Mouse (Mus musculus) limb, embryonic 10.5 days (tissue): ENCODE measurements around the gene Csnk1g2. TPM values are rescaled to one million over a fixed set of nuclear protein-coding genes. Genes with fewer than 3 reads are reported as not detected.
"Not testable (repeated sequence)": the region's sequence is repeated elsewhere in the genome, so short reads cannot be mapped to it uniquely, and the experiment has no call there.

ENCODE experiments used
- DNase-seq: peaks from one replicate; pipeline ENCODE4 v3.0.0-alpha.2; 2017; ENCODE audit warnings: low spot score
- H3K27ac ChIP-seq: fragments of 300-500 bp; sonication (generic); 2 replicates; pipeline ENCODE4 v1.5.1; 2016; ENCODE audit warnings: mild to moderate bottlenecking
- H3K27me3 ChIP-seq: fragments of 300-500 bp; sonication (generic); 2 replicates; pipeline ENCODE4 v1.6.1; 2016; ENCODE audit warnings: low read depth, mild to moderate bottlenecking; ENCODE audit not compliant: poor library complexity, severe bottlenecking
- H3K36me3 ChIP-seq: fragments of 300-500 bp; sonication (generic); 2 replicates; pipeline ENCODE4 v1.6.1; 2016; ENCODE audit warnings: mild to moderate bottlenecking, moderate library complexity
- H3K4me1 ChIP-seq: fragments of 300-500 bp; sonication (generic); 2 replicates; pipeline ENCODE4 v1.6.1; 2016
- H3K4me3 ChIP-seq: fragments of 300-500 bp; sonication (generic); 2 replicates; pipeline ENCODE4 v1.5.1; 2016; ENCODE audit warnings: mild to moderate bottlenecking, moderate library complexity
- H3K9me3 ChIP-seq: fragments of 300-500 bp; sonication (generic); replicated peaks from 2 replicates; pipeline ENCODE4 v1.6.1; 2016; ENCODE audit warnings: mild to moderate bottlenecking
- WGBS: fragments of 180-500 bp; shearing (Covaris S2); methylation state at CpG from one replicate; pipeline ENCODE4 v1.1.7; 2016; 5-methylcytosine and 5-hydroxymethylcytosine counted together
- polyA plus RNA-seq: library from polyadenylated mRNA; unstranded; fragments of >200 nt; fragmentation: Nextera tagmentation; extraction: Ambion mirVana; gene quantifications from 2 replicates; pipeline ENCODE4 v1.2.1, GENCODE M21; 2016

Gene Csnk1g2
- polyA plus RNA-seq, 1 experiment from 2014 or later, result 255 TPM

- Histone ChIP-seq H3K27me3 (no peaks in the 10 kb centered on the region), H3K9me3 (no peaks in the 10 kb centered on the region), H3K27ac (peak overlapping the region; percentile 97), H3K4me3 (peak overlapping the region; percentile 89), H3K4me1 (peaks cover 42% of the 10 kb centered on the region), H3K36me3 (peaks cover 26% of the 10 kb centered on the region)
- no peak for DNase-seq
- WGBS, result 62% methylated on average over 16 of the region's 16 CpGs
These were observed 1.6 kb upstream of the Csnk1g2 start for GRCm38 (mm10) chr10:80620796-80621689.

DNA sequence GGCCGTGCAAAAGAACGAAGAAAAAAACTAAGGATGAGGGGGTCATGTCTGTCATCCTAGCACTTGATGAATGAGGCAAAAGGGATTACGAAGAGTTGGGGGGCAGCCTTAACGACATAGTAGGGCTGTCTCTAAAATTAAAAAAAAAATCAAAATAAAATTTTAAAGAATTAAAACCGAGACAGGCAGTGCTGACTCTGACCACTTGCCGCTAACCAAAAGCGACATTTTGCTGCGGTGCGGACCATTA, 1.0 kb upstream of the Csnk1g2 start:
- peak overlapping the region; percentile 97 for H3K27ac ChIP-seq
- 5% methylated on average over 9 of the region's 9 CpGs for WGBS

DNA sequence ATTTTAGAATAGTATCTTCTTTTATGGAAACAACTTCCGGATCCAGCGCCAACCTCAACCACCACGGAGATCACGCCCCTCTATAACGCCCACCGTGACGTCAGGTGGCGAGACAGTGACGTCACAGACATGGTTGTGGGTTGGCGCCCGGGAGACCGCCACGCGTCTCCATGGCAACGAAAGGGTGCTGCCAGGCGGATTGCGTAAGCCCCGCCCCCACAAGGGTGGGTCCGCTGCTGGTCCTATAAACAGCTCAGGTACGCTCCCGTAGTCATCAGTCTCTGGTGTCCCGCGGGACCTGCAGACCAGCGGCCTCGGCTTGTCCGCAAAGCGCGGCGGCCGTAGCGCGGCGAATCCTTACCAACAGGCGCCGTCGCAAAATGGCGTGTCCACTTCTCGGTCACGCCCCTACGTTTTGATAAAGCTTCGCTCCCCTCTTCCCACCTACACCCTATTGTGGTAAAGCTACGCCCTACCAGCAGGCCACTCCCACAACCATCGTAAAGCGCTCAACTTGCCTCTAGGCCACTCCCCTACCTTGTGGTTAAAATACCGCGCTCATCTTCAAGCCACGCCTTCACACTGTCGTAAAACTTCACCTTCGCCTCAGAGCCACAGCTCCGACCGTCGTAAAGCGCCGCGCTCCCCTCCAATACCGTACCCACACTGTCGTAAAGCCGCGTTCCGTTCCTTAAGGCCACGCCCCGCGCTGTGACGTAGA, 538 bp upstream of the Csnk1g2 start:
- WGBS, result under 1% methylated on average over 64 of the region's 64 CpGs
- peaks cover 24% of the 10 kb centered on the region for H3K36me3 ChIP-seq
- peak; percentile 100 for DNase-seq

More for the DNA sequence above, 1.0 kb upstream of the Csnk1g2 start:
- no peak for DNase-seq
- Histone ChIP-seq H3K36me3 (peaks cover 25% of the 10 kb centered on the region), H3K4me3 (peak overlapping the region; percentile 89), H3K27me3 (no peaks in the 10 kb centered on the region), H3K4me1 (peaks cover 44% of the 10 kb centered on the region), H3K9me3 (no peaks in the 10 kb centered on the region)

GRCm38 (mm10) chr10:80623457-80624191, 986 bp downstream of the Csnk1g2 start:
- Histone ChIP-seq H3K4me3 (peak overlapping the region; percentile 89), H3K27me3 (no peaks in the 10 kb centered on the region), H3K4me1 (peaks cover 52% of the 10 kb centered on the region), H3K9me3 (no peaks in the 10 kb centered on the region), H3K36me3 (peaks cover 33% of the 10 kb centered on the region), H3K27ac (peak overlapping the region; percentile 97)
- WGBS, result 13% methylated on average over 15 of the region's 15 CpGs
- DNase-seq, result peak; percentile 81

More for the DNA sequence above, 538 bp upstream of the Csnk1g2 start:
- Histone ChIP-seq H3K4me3 (peak overlapping the region; percentile 89), H3K9me3 (no peaks in the 10 kb centered on the region), H3K4me1 (peaks cover 44% of the 10 kb centered on the region), H3K27me3 (no peaks in the 10 kb centered on the region), H3K27ac (peak overlapping the region; percentile 97)

- H3K27ac ChIP-seq, result 0 out of 2 replicates have a peak overlapping the region, but pooled peaks have one; percentile 11
- H3K4me3 ChIP-seq, result no peak overlapping the region
- H3K27me3 ChIP-seq, result no peaks in the 10 kb centered on the region
- H3K4me1 ChIP-seq, result peaks cover 49% of the 10 kb centered on the region
- 94% methylated on average over 4 of the region's 4 CpGs for WGBS
- no peak for DNase-seq
- H3K9me3 ChIP-seq, result no peaks in the 10 kb centered on the region
- peaks cover 54% of the 10 kb centered on the region for H3K36me3 ChIP-seq
These were observed 3.1 kb downstream of the Csnk1g2 start for GRCm38 (mm10) chr10:80625764-80626163.

GRCm38 (mm10) chr10:80627685-80628084, 5.0 kb downstream of the Csnk1g2 start:
- Histone ChIP-seq H3K9me3 (no peaks in the 10 kb centered on the region), H3K36me3 (peaks cover 73% of the 10 kb centered on the region), H3K27ac (no peak overlapping the region), H3K27me3 (no peaks in the 10 kb centered on the region), H3K4me1 (peaks cover 41% of the 10 kb centered on the region), H3K4me3 (no peak overlapping the region)
- 56% methylated on average over 2 of the region's 2 CpGs for WGBS
- DNase-seq, result no peak

GRCm38 (mm10) chr10:80628925-80629324, 6.3 kb downstream of the Csnk1g2 start:
- Histone ChIP-seq H3K36me3 (peaks cover 85% of the 10 kb centered on the region), H3K4me1 (peaks cover 34% of the 10 kb centered on the region), H3K4me3 (no peak overlapping the region), H3K27ac (no peak overlapping the region), H3K27me3 (no peaks in the 10 kb centered on the region), H3K9me3 (no peaks in the 10 kb centered on the region)
- DNase-seq, result no peak
- WGBS, result 92% methylated on average over 9 of the region's 9 CpGs

GRCm38 (mm10) chr10:80635345-80635744, 12.7 kb downstream of the Csnk1g2 start:
- no peak for DNase-seq
- Histone ChIP-seq H3K27me3 (no peaks in the 10 kb centered on the region), H3K4me1 (no peaks in the 10 kb centered on the region), H3K36me3 (peaks cover 99% of the 10 kb centered on the region), H3K27ac (no peak overlapping the region), H3K9me3 (no peaks in the 10 kb centered on the region), H3K4me3 (no peak overlapping the region)
- WGBS, result 83% methylated on average over 6 of the region's 6 CpGs

- 94% methylated on average over 10 of the region's 10 CpGs for WGBS
- Histone ChIP-seq H3K4me1 (peaks cover 11% of the 10 kb centered on the region; the same call in 1 of the 2 replicates), H3K9me3 (no peaks in the 10 kb centered on the region), H3K36me3 (peaks cover 85% of the 10 kb centered on the region), H3K4me3 (no peak overlapping the region), H3K27ac (no peak overlapping the region), H3K27me3 (no peaks in the 10 kb centered on the region)
- DNase-seq, result no peak
These were observed 24.3 kb downstream of the Csnk1g2 start for GRCm38 (mm10) chr10:80646936-80647335.

GRCm38 (mm10) chr10:80649910-80650309, 27.3 kb downstream of the Csnk1g2 start:
- H3K27ac ChIP-seq, DNase-seq, H3K4me3 ChIP-seq, H3K9me3 ChIP-seq, H3K27me3 ChIP-seq: not testable (repeated sequence)
- WGBS, result 89% methylated on average over 6 of the region's 6 CpGs
- H3K4me1 ChIP-seq, result peaks cover 12% of the 10 kb centered on the region
- H3K36me3 ChIP-seq, result peaks cover 62% of the 10 kb centered on the region

DNA sequence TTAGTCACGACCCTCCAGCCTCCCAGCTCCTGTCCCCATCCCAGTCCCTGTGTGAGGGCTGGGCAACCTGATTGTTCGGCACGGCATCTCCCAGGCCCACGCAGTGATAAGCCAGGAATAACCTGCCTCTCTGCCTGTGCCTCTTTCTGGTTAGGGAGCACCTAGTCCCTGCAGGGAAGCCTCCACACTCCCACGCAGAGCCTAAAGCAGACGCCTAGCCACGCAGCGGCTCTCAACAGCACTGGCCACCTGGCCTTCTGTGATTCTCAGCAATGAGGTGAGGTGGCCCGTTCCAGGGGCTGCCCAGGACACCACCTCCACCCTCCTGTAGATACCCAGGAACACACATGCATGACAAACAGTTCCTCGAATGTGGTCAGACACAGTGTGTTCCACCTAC, 27.8 kb downstream of the Csnk1g2 start:
- no peaks in the 10 kb centered on the region for H3K27me3 ChIP-seq
- DNase-seq, result no peak
- WGBS, result 92% methylated on average over 10 of the region's 10 CpGs
- no peak overlapping the region for H3K4me3 ChIP-seq
- H3K27ac ChIP-seq, result no peak overlapping the region
- H3K9me3 ChIP-seq, result no peaks in the 10 kb centered on the region
- peaks cover 17% of the 10 kb centered on the region for H3K4me1 ChIP-seq
- peaks cover 57% of the 10 kb centered on the region for H3K36me3 ChIP-seq

DNA sequence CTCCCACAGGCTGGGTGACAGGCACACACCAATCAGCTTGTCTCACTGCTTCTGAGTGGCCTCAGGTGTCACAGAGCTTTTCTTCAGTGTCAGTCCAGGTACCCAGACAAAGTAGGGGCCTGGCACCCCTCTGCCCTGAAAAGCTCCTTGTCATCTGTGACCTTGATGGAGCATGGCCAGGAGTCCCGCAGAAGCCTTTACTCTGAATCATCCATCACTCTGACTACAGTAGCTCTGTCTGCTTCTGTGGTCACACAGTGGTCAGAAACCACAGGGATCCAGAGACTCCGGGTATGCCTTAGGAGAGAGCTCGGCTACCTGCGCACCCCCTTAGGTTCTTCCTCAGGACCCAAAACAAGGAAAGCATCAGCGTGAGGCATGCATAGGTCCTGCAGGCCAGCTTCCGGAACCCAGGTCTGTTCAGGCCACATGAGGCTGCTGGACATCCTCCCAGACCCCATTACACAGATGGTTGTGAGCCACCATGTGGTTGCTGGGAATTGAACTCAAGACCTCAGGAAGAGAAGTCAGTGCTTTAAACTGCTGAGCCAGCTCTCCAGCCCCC, 30.6 kb downstream of the Csnk1g2 start:
- no peak overlapping the region for H3K27ac ChIP-seq
- H3K4me3 ChIP-seq, result no peak overlapping the region
- H3K36me3 ChIP-seq, result peaks cover 28% of the 10 kb centered on the region
- no peaks in the 10 kb centered on the region for H3K9me3 ChIP-seq
- H3K4me1 ChIP-seq, result peaks cover 39% of the 10 kb centered on the region
- 90% methylated on average over 6 of the region's 6 CpGs for WGBS
- DNase-seq, result no peak
- H3K27me3 ChIP-seq, result no peaks in the 10 kb centered on the region
